Mouse (Mus musculus) liver, adult (tissue): ENCODE measurements around the gene Lhx2.

Experiments
- GATA4 ChIP-seq: IDR thresholded peaks from 2 replicates; pipeline ENCODE4 v1.6.1; 2014; ENCODE audit warnings: mild to moderate bottlenecking, low read length; ENCODE audit not compliant: insufficient replicate concordance

Gene Lhx2

GRCm38 (mm10) chr2:38353664-38354063 lies 14.6 kb downstream of the Lhx2 start:
- TF ChIP-seq GATA4: no peak

GRCm38 (mm10) chr2:38354179-38354716 lies 15.2 kb downstream of the Lhx2 start:
- no peak for TF ChIP-seq GATA4

GRCm38 (mm10) chr2:38354717-38355510 lies 15.8 kb downstream of the Lhx2 start:
- TF ChIP-seq GATA4: no peak

- no peak for TF ChIP-seq GATA4
Measured at GRCm38 (mm10) chr2:38355731-38356427, 16.8 kb downstream of the Lhx2 start.

GRCm38 (mm10) chr2:38356428-38357260 lies 17.6 kb downstream of the Lhx2 start:
- TF ChIP-seq GATA4: no peak

GRCm38 (mm10) chr2:38357294-38358246 lies 18.5 kb downstream of the Lhx2 start:
- no peak for TF ChIP-seq GATA4

- no peak for TF ChIP-seq GATA4
Measured at GRCm38 (mm10) chr2:38358611-38359010, 19.5 kb downstream of the Lhx2 start.

GRCm38 (mm10) chr2:38359186-38359585 lies 20.1 kb downstream of the Lhx2 start:
- no peak for TF ChIP-seq GATA4

- TF ChIP-seq GATA4: no peak
Measured at GRCm38 (mm10) chr2:38359811-38360210, 20.7 kb downstream of the Lhx2 start.

GRCm38 (mm10) chr2:38366222-38366621 lies 27.1 kb downstream of the Lhx2 start:
- TF ChIP-seq GATA4: no peak

- no peak for TF ChIP-seq GATA4
Measured at GRCm38 (mm10) chr2:38367023-38367422, 27.9 kb downstream of the Lhx2 start.

- no peak for TF ChIP-seq GATA4
Measured at GRCm38 (mm10) chr2:38367852-38368251, 28.8 kb downstream of the Lhx2 start.

- TF ChIP-seq GATA4: no peak
Measured at GRCm38 (mm10) chr2:38368746-38369330, 29.8 kb downstream of the Lhx2 start.
